Mouse (Mus musculus) intestine, embryonic 16.5 days (tissue): ENCODE measurements around the gene Zfp346. TPM values are rescaled to one million over a fixed set of nuclear protein-coding genes. Genes with fewer than 3 reads are reported as not detected.

ENCODE experiments used
- ATAC-seq: fragments of 200-750 bp; cut with Nextera tagmentation; 2 replicates; pipeline ENCODE4 v1.8.0; 2017; ENCODE audit warnings: moderate TSS enrichment, moderate library complexity
- H3K27ac ChIP-seq: fragments of 300-500 bp; sonication (generic); 2 replicates; pipeline ENCODE4 v1.5.1; 2014; ENCODE audit warnings: mild to moderate bottlenecking, low read length
- H3K27me3 ChIP-seq: fragments of 300-500 bp; sonication (generic); replicated peaks from 2 replicates; pipeline ENCODE4 v1.6.1; 2014; ENCODE audit warnings: low read length, control low read depth, mixed read lengths; ENCODE audit not compliant: control insufficient read depth, insufficient read depth
- H3K36me3 ChIP-seq: fragments of 300-500 bp; sonication (generic); 2 replicates; pipeline ENCODE4 v1.6.1; 2014; ENCODE audit warnings: low read length, control low read depth; ENCODE audit not compliant: control insufficient read depth, insufficient read depth
- H3K4me1 ChIP-seq: fragments of 300-500 bp; sonication (generic); 2 replicates; pipeline ENCODE4 v1.6.1; 2014; ENCODE audit warnings: low read length, control low read depth, mixed read lengths; ENCODE audit not compliant: control insufficient read depth, insufficient read depth
- H3K4me2 ChIP-seq: fragments of 300-500 bp; sonication (generic); 2 replicates; pipeline ENCODE4 v1.6.1; 2014; ENCODE audit warnings: low read depth, low read length, control low read depth
- H3K4me3 ChIP-seq: fragments of 300-500 bp; sonication (generic); 2 replicates; pipeline ENCODE4 v1.5.1; 2014; ENCODE audit warnings: mild to moderate bottlenecking, low read length
- H3K9ac ChIP-seq: fragments of 300-500 bp; sonication (generic); 2 replicates; pipeline ENCODE4 v1.6.1; 2014; ENCODE audit warnings: low read depth, low read length
- H3K9me3 ChIP-seq: fragments of 300-500 bp; sonication (generic); 2 replicates; pipeline ENCODE4 v1.6.1; 2016; ENCODE audit warnings: low read length, control low read depth; ENCODE audit not compliant: control insufficient read depth
- WGBS: fragments of 180-500 bp; shearing (Covaris S2); extraction: QIAGEN DNeasy Blood & Tissue Kit; methylation state at CpG from one replicate; pipeline ENCODE4 v1.1.7; 2014; 5-methylcytosine and 5-hydroxymethylcytosine counted together
- polyA plus RNA-seq: library from polyadenylated mRNA; unstranded; fragments of >200 nt; fragmentation: Nextera tagmentation; extraction: Ambion mirVana; gene quantifications from 2 replicates; pipeline ENCODE4 v1.2.1, GENCODE M21; 2015

The Zfp346 gene
- polyA plus RNA-seq, 1 experiment from 2014 or later: 12.5 TPM

GRCm38 (mm10) chr13:55179591-55179990, 74.5 kb downstream of the Zfp346 start:
- H3K9me3 ChIP-seq: no peaks in the 10 kb centered on the region; the same call in 1 of the 2 replicates
- H3K27ac ChIP-seq: no peak overlapping the region
- H3K9ac ChIP-seq: no peak overlapping the region
- H3K4me1 ChIP-seq: peaks cover 3% of the 10 kb centered on the region; the same call in 1 of the 2 replicates
- ATAC-seq: no peak
- H3K4me2 ChIP-seq: no peak overlapping the region
- H3K36me3 ChIP-seq: no peaks in the 10 kb centered on the region
- H3K4me3 ChIP-seq: no peak overlapping the region
- H3K27me3 ChIP-seq: no peaks in the 10 kb centered on the region
- WGBS: 95% methylated on average over 3 of the region's 3 CpGs

DNA sequence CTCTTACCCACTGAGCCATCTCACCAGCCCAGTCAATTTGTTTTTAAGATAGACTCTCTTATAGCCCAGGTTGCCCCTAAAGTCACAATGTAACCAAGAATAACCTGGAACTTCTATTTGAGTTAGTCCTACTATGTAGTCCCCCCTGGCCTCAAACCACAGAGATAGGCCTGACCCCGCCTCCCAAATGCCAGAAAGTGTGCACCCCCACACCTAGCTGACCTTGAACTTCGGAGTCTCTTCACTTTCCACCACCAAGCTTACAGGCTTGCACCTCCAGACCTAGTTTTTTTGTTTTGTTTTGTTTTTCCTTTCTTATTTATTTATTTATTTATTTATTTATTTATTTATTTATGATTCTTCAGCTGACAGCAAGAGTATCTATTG, 76.7 kb downstream of the Zfp346 start:
- 70% methylated on average over 2 of the region's 2 CpGs for WGBS
- Histone ChIP-seq H3K27me3 (no peaks in the 10 kb centered on the region), H3K4me2 (peak overlapping the region; percentile 64), H3K4me3 (peak overlapping the region; percentile 43), H3K9me3 (no peaks in the 10 kb centered on the region; the same call in 1 of the 2 replicates), H3K27ac (peak overlapping the region; percentile 88), H3K9ac (peak overlapping the region; percentile 69; the same call in 1 of the 2 replicates), H3K36me3 (no peaks in the 10 kb centered on the region), H3K4me1 (peaks cover 3% of the 10 kb centered on the region; the same call in 1 of the 2 replicates)
- ATAC-seq: no peak

- Histone ChIP-seq H3K27ac (peak overlapping the region; percentile 88), H3K27me3 (no peaks in the 10 kb centered on the region), H3K4me1 (peaks cover 3% of the 10 kb centered on the region; the same call in 1 of the 2 replicates), H3K9ac (peak overlapping the region; percentile 69), H3K4me3 (peak overlapping the region; percentile 43), H3K4me2 (peak overlapping the region; percentile 64), H3K9me3 (no peaks in the 10 kb centered on the region; the same call in 1 of the 2 replicates), H3K36me3 (no peaks in the 10 kb centered on the region)
- ATAC-seq: peak; percentile 91
- 3% methylated on average over 23 of the region's 23 CpGs for WGBS
These were observed 77.2 kb downstream of the Zfp346 start for GRCm38 (mm10) chr13:55182173-55182894.

DNA sequence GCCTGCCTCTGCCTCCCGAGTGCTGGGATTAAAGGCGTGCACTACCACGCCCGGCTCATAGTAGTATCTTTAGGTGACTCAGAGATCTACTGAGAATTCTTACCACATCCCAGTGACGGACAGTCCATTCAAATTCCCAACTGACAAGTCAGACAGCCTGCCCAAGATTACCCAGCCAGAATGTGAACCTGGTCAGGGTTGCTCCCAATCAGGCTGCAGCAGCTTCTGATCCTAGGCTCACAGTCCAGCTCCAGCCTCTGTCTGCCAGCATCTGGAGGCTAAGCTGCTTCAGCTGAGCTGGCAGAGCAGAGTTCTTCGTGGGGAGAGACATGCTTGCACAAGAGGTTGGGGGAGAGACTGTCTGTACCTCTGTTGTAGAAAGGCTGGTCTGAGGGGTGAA, 78.3 kb downstream of the Zfp346 start:
- Histone ChIP-seq H3K27ac (no peak overlapping the region), H3K27me3 (no peaks in the 10 kb centered on the region), H3K4me1 (peaks cover 3% of the 10 kb centered on the region; the same call in 1 of the 2 replicates), H3K4me3 (no peak overlapping the region), H3K4me2 (no peak overlapping the region), H3K9ac (no peak overlapping the region), H3K9me3 (no peaks in the 10 kb centered on the region; the same call in 1 of the 2 replicates), H3K36me3 (no peaks in the 10 kb centered on the region)
- WGBS: 82% methylated on average over 6 of the region's 6 CpGs
- ATAC-seq: peak; percentile 41

Other genes starting within 250 kb of the Zfp346 start
- gene Unc5a, start 155.9 kb upstream of the Zfp346 start, polyA plus RNA-seq: 1.4 and 2.4 TPM in 2 replicates
- gene Hk3, start 83.9 kb upstream of the Zfp346 start, polyA plus RNA-seq: 1.5 and 1.6 TPM in 2 replicates
- gene Uimc1, start 5.0 kb upstream of the Zfp346 start, polyA plus RNA-seq: 19.2 and 20.8 TPM in 2 replicates
- gene Gm17617, start 28.2 kb downstream of the Zfp346 start, polyA plus RNA-seq: not detected in 2 replicates
- gene Fgfr4, start 47.3 kb downstream of the Zfp346 start, polyA plus RNA-seq: 11.7 and 12.4 TPM in 2 replicates
- 33.1 and 37.1 TPM in 2 replicates for gene Nsd1, start 104.5 kb downstream of the Zfp346 start, polyA plus RNA-seq
- 664 and 676 TPM in 2 replicates for gene Prelid1, start 215.2 kb downstream of the Zfp346 start, polyA plus RNA-seq
- gene Rab24, start 216.6 kb downstream of the Zfp346 start, polyA plus RNA-seq: 91.7 and 106 TPM in 2 replicates
- 20.8 and 24.9 TPM in 2 replicates for gene Mxd3, start 224.5 kb downstream of the Zfp346 start, polyA plus RNA-seq